Mouse (Mus musculus) layer of hippocampus, adult 11-12 months (tissue): ENCODE measurements around the gene Snx32.
"Not testable (repeated sequence)": the region's sequence is repeated elsewhere in the genome, so short reads cannot be mapped to it uniquely, and the experiment has no call there.

Source experiments
- DNase-seq: peaks from one replicate; pipeline ENCODE4 v3.0.0; 2022; ENCODE audit warnings: low spot score

Snx32 gene

GRCm38 (mm10) chr19:5512091-5513004 lies 2.0 kb upstream of the Snx32 start:
- DNase-seq = no peak

DNA sequence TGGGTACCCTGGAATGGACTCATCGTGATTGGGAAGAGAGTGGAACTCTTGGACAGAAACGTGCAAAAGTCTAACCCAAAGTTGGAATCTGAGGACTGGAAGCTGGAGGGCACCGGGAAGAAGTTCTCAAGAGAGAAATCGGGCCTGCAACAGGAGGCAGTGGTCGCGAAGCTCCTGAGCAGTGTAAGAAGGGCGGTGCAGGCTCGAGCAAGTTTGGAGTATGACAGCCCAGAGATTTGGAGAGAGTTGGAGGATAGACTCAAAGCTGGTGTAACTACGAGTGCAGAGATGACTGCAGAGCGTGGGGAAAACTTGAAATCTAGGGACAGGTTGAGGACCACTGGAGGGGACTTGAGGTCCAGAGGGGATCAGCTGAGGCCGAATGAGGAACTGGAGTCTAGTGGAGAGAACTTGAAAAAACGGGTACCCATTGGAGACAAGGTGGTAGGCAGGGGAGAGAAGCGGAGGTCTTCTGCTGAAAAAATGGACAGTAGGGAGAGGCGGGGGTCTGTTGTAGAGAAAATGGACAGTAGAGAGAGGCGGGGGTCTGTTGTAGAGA lies 815 bp upstream of the Snx32 start:
- no peak for DNase-seq

- no peak for DNase-seq
Measured at GRCm38 (mm10) chr19:5503687-5504086, 6.7 kb downstream of the Snx32 start, which contains the start of gene 1700020D05Rik. Gene 1700020D05Rik, minus strand, starts transcription at chr19:5503787.

DNA sequence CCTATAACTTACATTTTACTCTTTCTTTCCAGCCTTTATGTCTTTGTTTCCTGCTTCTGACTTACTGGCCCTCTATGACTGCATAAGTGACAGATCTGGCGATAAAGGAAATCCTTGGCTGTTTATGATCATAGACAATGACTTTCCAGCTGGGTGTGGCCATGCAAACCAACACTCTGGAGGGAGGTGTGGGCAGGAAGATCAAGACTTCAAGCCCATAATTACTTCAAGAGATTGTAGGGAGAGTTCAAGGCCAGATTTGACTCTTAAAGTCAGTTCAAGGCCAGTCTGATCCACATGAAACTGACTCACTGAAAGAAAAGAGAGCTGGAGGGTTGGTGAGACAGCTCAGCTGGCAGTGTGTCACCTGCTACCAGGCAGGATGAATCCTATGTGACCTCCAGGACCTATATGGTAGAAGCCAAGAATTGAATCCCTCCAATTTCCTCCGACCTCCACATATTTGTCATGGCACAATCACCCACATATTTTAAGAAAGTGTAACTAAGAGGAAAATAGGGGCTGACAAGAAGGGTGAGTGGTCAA lies 9.9 kb downstream of the Snx32 start:
- DNase-seq = no peak

- no peak for DNase-seq
Measured at GRCm38 (mm10) chr19:5496052-5496370, 14.3 kb downstream of the Snx32 start.

DNA sequence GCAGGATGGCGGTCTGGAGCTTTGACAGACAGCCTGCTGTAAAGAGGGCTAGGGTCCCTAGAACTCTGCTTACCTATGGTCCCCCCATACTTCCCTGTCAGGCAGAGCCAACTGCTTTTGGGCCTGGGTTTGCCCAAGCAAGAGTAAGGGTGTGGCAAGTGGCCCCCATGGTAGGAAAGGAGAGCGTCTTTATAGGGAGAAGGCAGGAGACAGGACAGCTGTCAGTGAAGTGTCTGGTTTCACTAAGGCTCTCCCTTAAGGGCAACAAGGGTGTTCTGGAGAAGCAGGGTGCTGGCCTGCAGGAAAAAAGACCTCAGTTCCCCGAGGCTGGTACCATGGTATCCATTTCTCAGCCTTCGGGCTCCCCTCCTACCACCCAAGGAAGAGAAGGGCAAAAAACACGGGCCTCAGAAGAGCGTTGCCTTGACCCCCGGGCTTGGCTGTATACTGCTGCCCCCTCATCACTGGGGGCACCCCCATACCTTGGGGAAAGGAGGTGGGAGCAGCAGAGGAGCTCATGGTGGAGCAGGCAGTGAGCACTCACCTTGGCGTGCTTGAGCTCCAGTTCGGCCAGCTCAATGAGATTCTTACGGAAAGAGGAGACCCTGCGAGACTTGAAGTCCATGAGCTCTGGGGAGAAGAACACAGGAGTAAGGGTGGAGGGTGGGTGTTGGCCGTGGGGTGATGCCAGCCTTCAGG lies 14.8 kb downstream of the Snx32 start:
- DNase-seq = no peak

GRCm38 (mm10) chr19:5494314-5494713 lies 16.0 kb downstream of the Snx32 start:
- no peak for DNase-seq

DNA sequence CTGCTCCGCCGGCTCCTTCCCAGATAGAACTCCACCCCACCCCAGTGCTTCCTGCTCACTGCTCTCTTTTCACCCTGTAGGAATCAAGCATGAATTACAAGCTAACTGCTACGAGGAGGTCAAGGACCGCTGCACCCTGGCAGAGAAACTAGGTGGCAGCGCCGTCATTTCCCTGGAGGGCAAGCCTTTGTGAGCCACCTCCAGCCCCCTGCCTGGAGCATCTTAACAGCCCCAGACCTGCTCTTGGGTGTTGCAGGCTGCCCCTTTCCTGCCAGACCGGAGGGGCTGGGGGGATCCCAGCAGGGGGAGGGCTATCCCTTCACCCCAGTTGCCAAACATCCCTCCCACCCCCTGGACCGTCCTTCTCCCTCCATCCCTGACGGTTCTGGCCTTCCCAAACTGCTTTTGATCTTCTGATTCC lies 17.0 kb downstream of the Snx32 start:
- DNase-seq = not testable (repeated sequence)

DNA sequence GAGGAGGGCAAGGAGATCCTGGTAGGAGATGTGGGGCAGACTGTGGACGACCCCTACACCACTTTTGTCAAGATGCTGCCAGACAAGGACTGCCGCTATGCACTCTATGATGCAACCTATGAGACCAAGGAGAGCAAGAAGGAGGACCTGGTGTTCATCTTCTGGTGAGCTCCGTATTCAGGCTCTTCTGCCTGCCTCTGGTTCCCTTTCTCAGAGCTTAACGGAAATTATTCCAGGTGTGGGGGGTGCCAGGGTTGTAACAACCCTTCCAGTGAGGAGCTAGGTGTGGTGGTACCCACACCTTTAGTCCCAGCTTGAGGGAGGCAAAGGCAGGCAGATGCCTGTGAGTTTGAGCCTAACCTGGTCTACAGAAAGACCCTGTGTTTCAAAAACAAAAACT lies 17.7 kb downstream of the Snx32 start:
- no peak for DNase-seq

GRCm38 (mm10) chr19:5490898-5491708 lies 19.2 kb downstream of the Snx32 start:
- peak; percentile 84 for DNase-seq

- DNase-seq = peak; percentile 95
Measured at GRCm38 (mm10) chr19:5490313-5490897, 19.9 kb downstream of the Snx32 start, which contains the start of gene Cfl1. Gene Cfl1, plus strand, starts transcription at chr19:5490455.

DNA sequence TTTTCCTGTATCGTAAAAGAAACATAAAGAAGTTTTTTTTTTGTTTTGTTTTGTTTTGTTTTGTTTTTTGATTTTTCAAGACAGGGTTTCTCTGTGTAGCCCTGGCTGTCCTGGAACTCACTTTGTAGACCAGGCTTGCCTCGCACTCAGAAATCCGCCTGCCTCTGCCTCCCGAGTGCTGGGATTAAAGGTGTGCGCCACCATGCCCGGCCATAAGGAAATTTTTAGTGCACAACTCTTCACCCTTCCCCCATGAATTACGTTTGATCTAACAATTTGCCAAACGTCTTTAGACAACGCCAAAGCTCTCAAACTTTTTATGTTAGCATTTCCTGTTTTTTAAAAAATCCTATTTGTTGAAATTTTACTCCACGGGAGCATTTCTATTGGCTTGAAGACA lies 20.6 kb downstream of the Snx32 start:
- DNase-seq = not testable (repeated sequence)

DNA sequence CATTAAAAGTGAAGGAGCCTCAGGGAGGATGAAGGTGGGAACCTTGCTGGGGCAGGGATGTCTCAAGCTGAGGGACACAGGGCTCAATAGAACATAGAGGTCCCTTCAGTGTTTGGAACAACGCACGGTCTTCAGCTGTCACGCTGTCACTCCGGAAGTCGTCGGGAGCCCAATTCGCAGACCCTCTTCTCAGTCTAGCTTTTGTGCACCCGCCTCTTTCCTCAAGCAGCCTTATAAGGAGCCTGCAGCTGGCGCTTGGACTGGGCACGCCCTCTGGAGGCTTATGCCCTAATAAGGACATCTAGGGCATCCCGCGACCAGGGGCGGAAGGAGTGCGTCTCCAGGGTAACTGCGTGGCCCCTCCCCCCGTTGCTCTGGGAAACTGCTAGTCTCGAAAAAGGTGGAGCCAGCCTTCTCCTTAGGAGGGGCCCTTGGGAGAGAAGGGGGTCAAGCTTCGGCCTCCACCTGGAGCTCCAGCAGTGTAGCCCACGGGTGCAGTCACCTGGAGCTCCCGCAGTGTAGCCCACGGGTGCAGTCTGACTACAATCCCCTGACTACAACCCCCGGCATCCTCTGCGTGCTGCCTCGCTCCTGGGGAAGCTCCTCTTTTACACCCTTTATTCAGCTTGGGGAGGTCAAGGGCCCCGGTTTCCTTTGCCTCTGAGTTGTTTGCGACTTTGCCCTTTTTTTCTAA lies 21.3 kb downstream of the Snx32 start:
- peak; percentile 98 for DNase-seq

DNA sequence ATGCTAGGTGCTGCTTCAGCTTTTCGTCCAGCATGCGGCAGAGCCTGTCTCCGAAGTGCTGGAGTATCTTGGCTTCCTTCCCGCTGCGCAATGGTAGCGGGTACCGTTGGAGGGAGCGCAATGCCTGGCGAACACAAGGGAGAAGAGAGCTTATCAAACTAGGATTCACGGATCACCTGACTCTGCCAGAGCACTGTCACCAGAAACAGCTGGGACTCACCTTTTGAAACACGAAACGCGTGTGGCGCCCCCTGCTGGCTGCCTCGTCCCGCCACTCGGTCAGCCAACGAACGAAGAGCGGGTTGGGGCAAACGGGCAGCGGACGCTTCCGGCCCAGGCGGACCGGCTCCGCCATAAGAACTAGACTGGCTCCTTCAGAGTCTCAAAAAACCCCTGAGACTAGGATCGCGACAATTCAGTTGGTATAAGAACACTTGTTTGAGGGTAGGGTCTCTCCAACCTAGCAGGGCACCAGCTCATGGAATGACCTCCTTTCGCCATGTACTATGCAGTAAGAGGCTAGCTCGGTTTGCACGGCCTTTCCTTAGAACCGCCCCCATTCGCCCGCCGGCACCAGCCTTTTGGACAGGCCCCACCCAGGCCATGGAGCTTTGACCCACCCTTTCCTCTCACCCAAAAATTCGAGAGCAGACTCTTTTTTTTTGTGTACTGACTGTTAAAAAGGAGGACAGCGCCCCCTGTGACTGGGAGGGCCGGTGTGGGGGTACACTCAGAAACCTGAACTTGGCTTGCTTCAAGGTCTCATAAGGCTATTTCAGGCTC lies 22.4 kb downstream of the Snx32 start, which contains the start of gene Mus81:
Gene Mus81, minus strand, starts transcription at position 635 of the 783 bp plus-strand sequence.
- peak; percentile 96 for DNase-seq

- no peak for DNase-seq
Measured at GRCm38 (mm10) chr19:5486771-5487170, 23.6 kb downstream of the Snx32 start.

DNA sequence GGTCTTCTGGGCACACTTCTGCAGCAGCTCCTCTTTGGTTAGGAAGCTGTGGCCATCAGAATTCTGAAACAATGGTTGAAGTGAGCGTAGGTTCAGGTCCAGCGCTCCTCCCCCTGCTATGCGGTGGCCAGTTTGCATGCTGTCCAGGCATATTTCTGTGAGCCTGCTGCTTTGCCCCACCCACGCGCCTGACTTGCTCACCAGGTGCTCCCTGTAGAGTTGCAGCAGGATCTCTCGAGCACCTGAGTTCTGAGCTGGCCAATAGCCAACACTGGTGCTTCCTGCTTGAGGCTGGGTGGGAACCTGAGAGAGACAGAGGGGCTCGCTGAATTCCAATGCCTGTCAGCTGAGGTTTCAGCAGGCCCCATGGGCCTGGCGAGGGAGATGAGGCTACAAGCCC lies 24.1 kb downstream of the Snx32 start:
- no peak for DNase-seq

- no peak for DNase-seq
Measured at GRCm38 (mm10) chr19:5485821-5486220, 24.5 kb downstream of the Snx32 start.

DNA sequence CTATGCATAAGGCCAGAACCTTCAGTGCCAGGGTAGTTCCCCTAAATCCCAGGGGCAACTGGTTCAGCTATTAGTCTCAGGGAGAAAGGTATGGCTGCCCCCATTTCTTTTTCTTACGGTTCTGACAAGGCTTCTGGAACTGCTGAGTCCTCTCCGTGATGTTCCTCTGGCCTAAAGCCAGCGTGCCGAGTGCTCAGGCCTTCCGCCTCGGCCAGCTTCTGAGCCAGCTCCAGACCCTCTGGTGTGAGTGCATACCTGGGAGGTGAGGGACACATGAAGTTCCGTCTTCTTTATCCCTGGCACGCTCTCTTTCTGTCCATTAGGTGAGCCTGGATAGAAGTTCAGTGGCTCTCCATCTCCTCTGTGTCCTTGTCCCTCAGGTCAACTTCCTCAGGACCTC lies 25.0 kb downstream of the Snx32 start:
- DNase-seq = no peak

DNA sequence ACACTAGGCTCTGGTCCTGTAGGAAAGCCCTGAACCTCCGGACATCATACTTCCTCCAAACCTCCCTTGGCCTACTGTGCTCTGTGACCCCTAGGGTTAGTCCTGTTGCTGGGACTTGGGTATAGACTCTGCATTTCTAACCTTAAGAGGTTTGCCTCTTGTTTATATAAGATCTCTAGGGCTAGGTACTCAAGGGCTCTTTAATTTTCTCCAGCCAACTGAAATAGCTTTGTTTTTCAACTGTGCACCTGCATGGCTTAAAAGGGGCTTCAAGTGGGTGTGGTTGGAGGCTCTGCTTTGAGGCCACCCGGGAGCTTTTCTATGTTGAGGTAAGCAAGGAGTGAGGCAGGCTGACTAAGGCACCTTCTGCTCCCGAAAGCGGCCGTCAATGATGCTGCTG lies 25.8 kb downstream of the Snx32 start:
- no peak for DNase-seq
